Mouse (Mus musculus): ENCODE measurements around the gene Tbc1d2. TPM values are rescaled to one million over a fixed set of nuclear protein-coding genes. Genes with fewer than 3 reads are reported as not detected.

Tbc1d2 gene
- total RNA-seq, 1 experiment from 2014 or later = 1.8 TPM

Other genes with a start within 250 kb of the Tbc1d2 start
- 35.5 and 57.0 TPM in 2 replicates for gene Hemgn, start 236.7 kb downstream of the Tbc1d2 start, total RNA-seq (2017)
- 103 and 209 TPM in 2 replicates for gene Anp32b, start 199.3 kb downstream of the Tbc1d2 start, total RNA-seq (2017)
- 47.3 and 48.7 TPM in 2 replicates for gene Nans, start 161.0 kb downstream of the Tbc1d2 start, total RNA-seq (2017)
- gene Trim14, start 114.1 kb downstream of the Tbc1d2 start, total RNA-seq (2017) = 17.7 and 43.5 TPM in 2 replicates
- gene Coro2a, start 48.0 kb downstream of the Tbc1d2 start, total RNA-seq (2017) = 57.8 and 70.1 TPM in 2 replicates